Mouse (Mus musculus) thymus, adult 2 months (tissue): ENCODE data around the gene Slc24a3. TPM values are rescaled to one million over a fixed set of nuclear protein-coding genes. Genes with fewer than 3 reads are reported as not detected.

ENCODE experiments used
- DNase-seq: peaks from one replicate; pipeline ENCODE4 v3.0.0; 2021
- H3K27ac ChIP-seq: fragments of 200-500 bp; 2 replicates; pipeline ENCODE4 v1.5.1; 2012; ENCODE audit warnings: low read length, control low read depth; ENCODE audit not compliant: control insufficient read depth, insufficient read depth
- H3K27me3 ChIP-seq: fragments of 200-500 bp; 2 replicates; pipeline ENCODE4 v1.6.1; 2012; ENCODE audit warnings: mild to moderate bottlenecking, low read length, moderate library complexity, mixed read lengths; ENCODE audit not compliant: control insufficient read depth, insufficient read depth
- H3K36me3 ChIP-seq: fragments of 200-500 bp; 2 replicates; pipeline ENCODE4 v1.6.1; 2012; ENCODE audit warnings: mild to moderate bottlenecking, low read length, moderate library complexity; ENCODE audit not compliant: control insufficient read depth, insufficient read depth
- H3K4me1 ChIP-seq: fragments of 200-500 bp; replicated peaks from 2 replicates; pipeline ENCODE4 v1.6.1; 2012; ENCODE audit warnings: low read length; ENCODE audit not compliant: control insufficient read depth, insufficient read depth
- H3K4me3 ChIP-seq: fragments of 200-500 bp; 2 replicates; pipeline ENCODE4 v1.5.1; 2012; ENCODE audit warnings: mild to moderate bottlenecking, low read length, control low read depth, moderate library complexity; ENCODE audit not compliant: control insufficient read depth, insufficient read depth
- CTCF ChIP-seq: fragments of 200-500 bp; IDR thresholded peaks from 2 replicates; pipeline ENCODE4 v1.5.1; 2012; ENCODE audit warnings: mild to moderate bottlenecking, control low read depth, low read length, moderate library complexity, borderline replicate concordance; ENCODE audit not compliant: control insufficient read depth, poor library complexity, insufficient read depth; ENCODE audit errors: extremely low read depth
- POLR2A ChIP-seq: fragments of 200-500 bp; IDR thresholded peaks from 2 replicates; pipeline ENCODE4 v1.6.1; 2012; ENCODE audit warnings: mild to moderate bottlenecking, low read length, control low read depth, moderate library complexity; ENCODE audit not compliant: control insufficient read depth, poor library complexity, insufficient read depth; ENCODE audit errors: extremely low read depth
- WGBS: fragments of 180-500 bp; shearing (Covaris S2); methylation state at CpG from one replicate; pipeline ENCODE4 v1.1.7; 2018; 5-methylcytosine and 5-hydroxymethylcytosine counted together
- polyA plus RNA-seq: library from polyadenylated mRNA; depleted of rRNA; stranded (reverse); fragments of >200 nt; gene quantifications from 2 replicates; pipeline ENCODE4 v1.2.3, GENCODE M21; 2012

Slc24a3 gene
- polyA plus RNA-seq, 1 experiment, result 2.7 TPM

DNA sequence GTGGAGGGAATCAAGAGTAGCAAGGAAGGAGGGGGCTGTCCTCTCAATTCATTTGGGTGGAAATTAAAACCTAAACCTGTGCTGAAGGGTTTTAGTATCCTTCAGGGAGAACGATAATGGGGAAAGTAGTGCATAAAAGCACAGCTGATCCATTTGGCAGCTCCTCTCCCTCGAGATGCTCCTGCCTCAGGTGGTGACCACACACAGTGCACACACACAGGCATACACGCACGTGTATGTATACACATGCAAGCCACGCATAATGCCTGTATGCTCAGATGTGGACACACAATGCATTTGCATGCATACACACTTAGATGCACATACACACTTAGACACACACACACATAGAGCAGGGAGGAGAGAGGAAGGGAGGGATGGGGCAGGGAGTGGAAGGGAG is 206.2 kb downstream of the Slc24a3 start:
- H3K27me3 ChIP-seq, result no peaks in the 10 kb centered on the region
- no peak for DNase-seq
- TF ChIP-seq CTCF (no peak), POLR2A (no peak)
- WGBS, result 86% methylated on average over 5 of the region's 5 CpGs
- H3K4me3 ChIP-seq, result no peak overlapping the region
- H3K4me1 ChIP-seq, result no peaks in the 10 kb centered on the region
- H3K27ac ChIP-seq, result no peak overlapping the region
- no peaks in the 10 kb centered on the region for H3K36me3 ChIP-seq

- H3K4me1 ChIP-seq, result no peaks in the 10 kb centered on the region
- WGBS, result 93% methylated on average over 13 of the region's 13 CpGs
- no peaks in the 10 kb centered on the region for H3K27me3 ChIP-seq
- no peak overlapping the region for H3K27ac ChIP-seq
- TF ChIP-seq POLR2A (no peak), CTCF (no peak)
- H3K36me3 ChIP-seq, result no peaks in the 10 kb centered on the region
- no peak for DNase-seq
- no peak overlapping the region for H3K4me3 ChIP-seq
These were observed 215.6 kb downstream of the Slc24a3 start for GRCm38 (mm10) chr2:145382908-145383770.

DNA sequence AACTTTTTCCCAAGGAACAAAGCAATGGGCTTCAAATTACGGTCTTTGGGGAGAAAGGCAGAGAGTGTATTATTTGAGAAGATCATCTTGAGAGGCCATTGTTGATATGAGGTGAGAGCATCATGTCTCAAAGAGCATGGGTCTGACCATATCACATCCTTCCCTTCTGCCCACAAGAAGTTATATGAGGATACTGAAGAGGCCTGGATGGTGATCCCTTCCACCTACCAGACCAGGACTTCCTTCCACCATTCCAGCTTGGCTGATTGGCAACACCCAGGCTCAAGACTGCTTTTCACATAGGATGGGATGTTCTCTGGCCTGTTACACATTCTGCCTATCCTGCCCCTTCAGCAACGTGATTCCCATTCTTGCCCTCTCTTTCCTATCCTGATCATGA is 216.7 kb downstream of the Slc24a3 start:
- Histone ChIP-seq H3K36me3 (no peaks in the 10 kb centered on the region), H3K4me1 (no peaks in the 10 kb centered on the region), H3K27ac (no peak overlapping the region), H3K27me3 (no peaks in the 10 kb centered on the region), H3K4me3 (no peak overlapping the region)
- TF ChIP-seq CTCF (no peak), POLR2A (no peak)
- WGBS, result 94% methylated on average over 2 of the region's 2 CpGs
- DNase-seq, result no peak

DNA sequence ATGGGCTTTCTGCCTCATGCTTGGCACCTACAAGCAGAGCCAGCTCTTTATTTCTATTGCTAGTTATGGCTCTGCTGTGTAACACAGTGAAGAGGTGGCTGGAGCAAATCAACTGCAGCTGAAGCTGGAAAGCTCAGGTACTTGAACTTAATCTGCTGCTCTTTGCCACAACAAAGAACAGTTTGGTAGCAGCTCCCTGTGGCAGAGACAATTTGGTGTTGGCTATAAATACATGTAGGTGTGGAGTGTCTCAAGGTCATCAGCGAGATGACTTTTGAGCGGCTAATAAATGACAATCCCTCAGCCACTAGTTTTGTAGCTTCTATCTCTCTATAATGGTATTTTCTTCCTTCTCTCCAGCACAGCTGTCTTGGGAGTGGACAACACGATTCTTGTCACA is 217.7 kb downstream of the Slc24a3 start:
- no peaks in the 10 kb centered on the region for H3K27me3 ChIP-seq
- TF ChIP-seq CTCF (no peak), POLR2A (no peak)
- no peak for DNase-seq
- no peaks in the 10 kb centered on the region for H3K4me1 ChIP-seq
- WGBS, result 92% methylated on average over 3 of the region's 3 CpGs
- H3K36me3 ChIP-seq, result no peaks in the 10 kb centered on the region
- no peak overlapping the region for H3K4me3 ChIP-seq
- H3K27ac ChIP-seq, result no peak overlapping the region

DNA sequence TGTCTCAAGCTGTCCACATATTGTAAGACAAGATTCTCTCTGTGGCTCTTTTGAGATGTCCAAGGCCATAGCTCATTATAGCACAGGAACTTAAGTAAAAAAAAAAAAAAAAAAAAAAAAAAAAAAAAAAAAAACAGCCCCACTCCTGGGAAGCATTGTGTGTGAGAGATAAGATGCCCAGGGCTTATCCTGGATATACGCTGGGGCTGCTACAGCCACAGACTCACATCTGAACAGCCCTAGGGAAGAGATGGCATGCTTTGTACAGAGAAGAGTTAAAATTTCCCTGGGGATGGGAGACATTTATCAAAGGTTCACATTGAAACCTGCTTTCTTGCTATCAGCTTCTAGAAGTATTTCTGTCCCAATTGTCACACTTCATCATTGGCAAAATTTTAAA is 218.2 kb downstream of the Slc24a3 start:
- Histone ChIP-seq H3K4me3 (no peak overlapping the region), H3K27ac (no peak overlapping the region), H3K36me3 (no peaks in the 10 kb centered on the region), H3K4me1 (no peaks in the 10 kb centered on the region), H3K27me3 (no peaks in the 10 kb centered on the region)
- WGBS, result 79% methylated on average over 1 of the region's 1 CpGs
- DNase-seq, result no peak
- TF ChIP-seq POLR2A (no peak), CTCF (no peak)

GRCm38 (mm10) chr2:145395804-145396203 is 228.2 kb downstream of the Slc24a3 start:
- WGBS, result 84% methylated on average over 3 of the region's 3 CpGs
- DNase-seq, result no peak
- no peak overlapping the region for H3K27ac ChIP-seq

DNA sequence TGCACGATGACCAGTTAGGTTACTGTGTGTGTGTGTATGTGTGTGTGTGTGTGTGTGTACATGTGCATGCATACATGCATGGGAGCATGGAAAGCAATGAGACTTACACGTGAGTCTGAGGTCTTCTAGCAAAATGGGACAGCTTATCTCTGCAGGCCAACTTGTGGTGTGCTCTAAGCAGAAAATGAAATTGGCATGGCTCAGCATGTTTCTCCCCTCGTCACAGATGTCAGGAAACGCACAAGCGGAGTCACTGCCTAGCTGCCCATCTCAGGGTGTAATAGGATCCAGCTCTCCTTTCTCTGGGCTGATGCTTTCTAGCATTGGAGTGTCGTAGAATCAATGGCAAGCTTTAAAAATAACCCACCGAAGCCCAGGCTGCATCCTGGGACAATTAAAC is 229.0 kb downstream of the Slc24a3 start:
- 77% methylated on average over 7 of the region's 7 CpGs for WGBS
- Histone ChIP-seq H3K4me3 (no peak overlapping the region), H3K27ac (no peak overlapping the region), H3K36me3 (no peaks in the 10 kb centered on the region), H3K4me1 (no peaks in the 10 kb centered on the region), H3K27me3 (no peaks in the 10 kb centered on the region)
- TF ChIP-seq CTCF (no peak), POLR2A (no peak)
- DNase-seq, result no peak

More at GRCm38 (mm10) chr2:145395804-145396203, 228.2 kb downstream of the Slc24a3 start:
- no peak for TF ChIP-seq POLR2A
- TF ChIP-seq CTCF, result no peak
- no peaks in the 10 kb centered on the region for H3K36me3 ChIP-seq
- H3K27me3 ChIP-seq, result no peaks in the 10 kb centered on the region
- no peak overlapping the region for H3K4me3 ChIP-seq
- H3K4me1 ChIP-seq, result no peaks in the 10 kb centered on the region
